Mouse (Mus musculus) erythroid progenitor cell, adult 5-6 weeks (primary cell): ENCODE measurements around the gene Ptma. TPM values are rescaled to one million over a fixed set of nuclear protein-coding genes. Genes with fewer than 3 reads are reported as not detected.
A peak's percentile ranks its signal among the peaks of the same experiment; 100 is the strongest.
"Not testable (repeated sequence)": the region's sequence is repeated elsewhere in the genome, so short reads cannot be mapped to it uniquely, and the experiment has no call there.

Experiments
- ATAC-seq: replicated peaks from 2 replicates; pipeline ENCODE4 v1.8.0; 2016; ENCODE audit warnings: moderate number of reproducible peaks, mild to moderate bottlenecking, moderate TSS enrichment, inconsistent platforms; ENCODE audit not compliant: poor library complexity, low FRiP score, severe bottlenecking
- total RNA-seq, 2 experiments: library from RNA; stranded (forward) in 1 of 2; stranded (reverse) in 1 of 2; fragments of 150-400 nt in 1 of 2; fragments of 186-747, 209-891 nt in 1 of 2; gene quantifications; 2 replicates each; pipeline versions ENCODE4 v1.2.3 to v1.2.4; 2015 to 2017; ENCODE audit warnings: low replicate concordance in 2 of 2

Ptma gene
- total RNA-seq, 2 experiments from 2014 or later, result 1,167 to 1,332 TPM

- peak; percentile 22; the same call in 1 of the 2 replicates for ATAC-seq
Observed at GRCm38 (mm10) chr1:86510676-86511441, 15.7 kb upstream of the Ptma start.

DNA sequence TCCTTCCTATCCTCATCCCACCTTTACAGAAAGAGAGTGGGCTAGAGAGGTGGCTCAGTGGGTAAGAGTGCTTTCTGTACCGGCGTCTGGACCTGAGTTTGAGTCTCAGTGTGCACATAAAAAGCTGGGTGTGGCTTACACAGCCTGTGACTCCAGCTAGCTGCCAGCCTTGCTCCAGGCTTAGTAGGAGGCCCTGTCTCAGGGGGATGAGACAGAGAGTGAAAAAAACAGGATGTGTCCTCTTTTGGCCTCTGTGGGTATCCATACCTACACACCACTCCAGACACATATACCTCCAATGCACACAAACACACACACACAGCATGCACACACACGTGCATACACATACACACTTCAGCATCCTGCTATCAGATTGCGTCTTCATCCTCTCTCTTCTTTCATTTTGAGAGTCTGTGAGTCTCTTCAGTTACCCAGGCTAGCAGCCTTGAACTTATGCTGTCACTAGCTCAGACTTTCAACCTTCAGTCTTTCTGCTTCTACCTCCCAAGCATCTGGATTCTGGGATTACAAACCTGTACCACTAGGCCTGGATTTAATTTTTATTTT is 14.3 kb upstream of the Ptma start:
- ATAC-seq, result no peak

GRCm38 (mm10) chr1:86513031-86513430 is 13.5 kb upstream of the Ptma start:
- ATAC-seq, result not testable (repeated sequence)

DNA sequence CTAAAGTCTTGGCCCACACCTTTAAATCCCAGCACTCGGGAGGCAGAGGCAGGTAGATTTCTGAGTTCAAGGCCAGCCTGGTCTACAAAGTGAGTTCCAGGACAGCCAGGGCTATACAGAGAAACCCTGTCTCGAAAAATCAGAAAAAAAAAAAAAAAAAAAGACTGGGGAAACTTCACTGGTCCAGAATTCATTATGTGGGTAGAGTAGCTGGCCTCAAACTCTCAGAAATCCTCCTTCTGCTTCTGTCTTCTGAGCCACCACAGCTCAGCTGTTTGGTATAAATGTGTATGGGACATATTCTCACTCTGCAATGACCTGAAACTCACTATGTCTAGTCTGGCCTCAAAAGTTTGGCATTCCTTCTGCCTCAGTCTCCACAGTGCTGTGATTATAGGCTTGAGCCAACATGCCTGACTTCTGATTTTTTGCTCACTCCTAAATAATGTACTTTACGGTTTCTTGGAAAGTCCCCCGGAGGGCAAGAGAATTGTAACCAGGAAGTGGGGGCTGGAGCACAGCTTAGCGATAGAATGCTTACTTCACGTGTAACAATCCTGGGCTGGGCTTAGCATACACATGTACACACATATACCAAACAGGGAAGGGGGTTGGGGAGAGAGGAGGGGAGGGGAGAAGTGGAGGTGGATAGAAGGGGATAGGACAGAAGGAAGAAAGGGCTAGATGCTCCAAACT is 10.7 kb upstream of the Ptma start:
- ATAC-seq, result no peak

DNA sequence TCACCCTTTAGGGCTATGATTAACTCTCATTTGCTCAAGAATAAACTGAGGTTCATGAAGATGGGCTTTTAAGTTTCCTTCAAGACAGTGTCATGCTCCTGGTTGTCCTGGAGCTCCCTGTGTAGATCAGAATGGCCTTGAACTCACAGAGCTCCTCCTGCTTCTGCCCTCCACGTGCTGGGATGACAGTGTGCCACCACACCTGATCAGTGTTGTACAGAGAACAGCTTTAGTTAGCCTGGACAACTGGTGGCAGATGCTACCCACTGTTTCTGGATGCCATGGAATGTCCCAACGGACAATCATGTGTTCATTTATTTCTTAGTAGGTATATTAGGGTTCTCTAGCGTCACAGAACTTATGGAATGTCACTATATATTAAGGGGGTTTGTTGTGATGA is 9.4 kb upstream of the Ptma start:
- ATAC-seq, result no peak

GRCm38 (mm10) chr1:86520361-86520760 is 6.2 kb upstream of the Ptma start:
- 0 out of 2 replicates have a peak, but pooled peaks have one; percentile 19 for ATAC-seq

GRCm38 (mm10) chr1:86522286-86522871 is 4.1 kb upstream of the Ptma start:
- no peak for ATAC-seq

GRCm38 (mm10) chr1:86523776-86524618 is 2.5 kb upstream of the Ptma start:
- no peak for ATAC-seq

DNA sequence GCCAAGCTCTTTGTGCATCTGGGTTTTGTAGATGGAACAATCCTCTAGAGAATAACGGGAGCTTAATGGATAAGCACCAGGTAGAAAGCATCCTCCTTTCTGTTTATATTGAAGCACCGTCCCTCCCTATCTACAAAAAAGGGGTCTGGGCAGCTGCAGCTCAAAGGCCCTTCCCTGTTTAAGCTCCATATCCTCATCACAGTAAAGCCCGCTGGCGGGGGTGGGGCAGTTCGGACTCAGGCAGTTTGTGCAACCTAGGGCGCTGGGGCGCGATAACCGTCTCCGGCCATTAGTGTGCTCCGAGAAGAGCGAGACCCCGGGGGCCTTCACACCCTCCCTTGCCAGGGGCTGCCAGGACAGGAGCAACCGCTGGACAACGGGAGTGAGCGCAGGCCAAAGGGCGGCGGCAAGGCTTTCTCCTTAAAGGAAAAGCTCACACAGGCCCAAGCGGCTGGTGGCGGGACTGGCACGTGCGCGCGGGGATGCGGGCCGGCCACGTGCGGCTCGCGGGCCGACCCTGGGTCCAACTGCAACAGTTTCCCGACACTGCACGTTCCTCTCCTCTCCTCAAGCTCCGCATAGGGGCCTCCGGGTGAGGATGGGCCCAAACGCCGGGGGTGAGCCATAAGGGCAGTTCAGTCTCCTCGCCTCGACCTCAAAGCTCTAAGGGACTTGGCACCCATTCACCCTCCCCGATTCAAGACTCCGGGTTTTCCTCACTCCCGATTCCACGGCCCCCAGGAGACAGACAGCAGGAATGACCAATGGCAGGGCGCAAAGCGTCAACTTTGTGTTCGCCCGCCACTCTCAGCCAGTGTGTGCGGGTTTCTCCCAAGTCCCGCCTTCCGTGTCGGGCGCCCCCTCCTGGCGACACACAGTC is 1.7 kb upstream of the Ptma start:
- ATAC-seq, result peak; percentile 68

GRCm38 (mm10) chr1:86525499-86526115 is 919 bp upstream of the Ptma start:
- peak; percentile 35; the same call in 1 of the 2 replicates for ATAC-seq

DNA sequence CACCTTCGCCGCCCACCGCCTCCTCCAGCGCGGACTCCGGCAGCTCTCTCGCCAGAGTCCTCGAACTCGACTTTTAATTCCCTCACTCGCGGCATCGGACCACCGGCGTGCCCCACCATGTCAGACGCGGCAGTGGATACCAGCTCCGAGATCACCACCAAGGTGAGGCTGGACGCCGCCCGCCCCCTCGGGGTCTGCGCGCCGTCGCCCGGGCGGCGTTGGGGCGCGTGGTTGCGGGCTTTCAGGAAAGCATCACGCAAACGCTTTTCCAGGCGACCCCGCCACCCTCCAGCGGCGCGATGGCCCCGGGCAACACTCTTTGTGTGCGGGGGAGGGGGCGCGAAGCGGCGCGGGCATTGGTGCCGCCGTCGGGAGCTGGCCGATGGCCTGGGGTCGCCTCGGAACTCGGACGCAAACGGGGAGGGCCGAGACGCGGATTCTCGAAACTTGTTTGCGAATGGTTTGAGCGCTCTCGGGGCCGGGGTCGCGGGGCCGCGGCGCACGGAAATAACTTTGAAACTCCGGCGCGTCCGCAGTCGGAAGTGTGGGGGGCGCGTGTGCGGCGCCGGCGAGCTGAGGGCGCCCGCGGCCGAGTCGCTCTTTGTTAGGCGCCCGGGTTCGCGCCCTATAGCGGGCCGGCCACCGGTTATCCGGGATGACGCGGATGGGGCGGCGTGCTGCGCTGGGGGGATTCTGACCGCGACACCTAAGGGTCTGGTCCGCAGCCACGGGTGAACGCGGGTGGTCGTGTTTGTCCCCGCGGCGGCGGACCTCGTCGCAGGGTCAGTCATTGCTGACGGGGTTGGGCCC is 468 bp downstream of the Ptma start:
- ATAC-seq, result no peak

- peak; percentile 31 for ATAC-seq
Observed at GRCm38 (mm10) chr1:86527599-86528486, 1.3 kb downstream of the Ptma start.

- peak; percentile 50 for ATAC-seq
Observed at GRCm38 (mm10) chr1:86528571-86529180, 2.1 kb downstream of the Ptma start.

GRCm38 (mm10) chr1:86529590-86529989 is 3.1 kb downstream of the Ptma start:
- no peak for ATAC-seq

- ATAC-seq, result no peak
Observed at GRCm38 (mm10) chr1:86530871-86531546, 4.5 kb downstream of the Ptma start.
